Mouse (Mus musculus) leukemia stem cell, adult 10-12 weeks (primary cell): ENCODE results near the gene Pak4. TPM values are rescaled to one million over a fixed set of nuclear protein-coding genes. Genes with fewer than 3 reads are reported as not detected.

ENCODE experiments used
- polyA plus RNA-seq: library from polyadenylated mRNA; stranded (reverse); fragments of >175 nt; gene quantifications from 2 replicates; pipeline ENCODE4 v1.2.3, GENCODE M21; 2012; ENCODE audit warnings: low replicate concordance

Gene Pak4
- polyA plus RNA-seq, result 59.1 and 63.0 TPM in 2 replicates

DNA sequence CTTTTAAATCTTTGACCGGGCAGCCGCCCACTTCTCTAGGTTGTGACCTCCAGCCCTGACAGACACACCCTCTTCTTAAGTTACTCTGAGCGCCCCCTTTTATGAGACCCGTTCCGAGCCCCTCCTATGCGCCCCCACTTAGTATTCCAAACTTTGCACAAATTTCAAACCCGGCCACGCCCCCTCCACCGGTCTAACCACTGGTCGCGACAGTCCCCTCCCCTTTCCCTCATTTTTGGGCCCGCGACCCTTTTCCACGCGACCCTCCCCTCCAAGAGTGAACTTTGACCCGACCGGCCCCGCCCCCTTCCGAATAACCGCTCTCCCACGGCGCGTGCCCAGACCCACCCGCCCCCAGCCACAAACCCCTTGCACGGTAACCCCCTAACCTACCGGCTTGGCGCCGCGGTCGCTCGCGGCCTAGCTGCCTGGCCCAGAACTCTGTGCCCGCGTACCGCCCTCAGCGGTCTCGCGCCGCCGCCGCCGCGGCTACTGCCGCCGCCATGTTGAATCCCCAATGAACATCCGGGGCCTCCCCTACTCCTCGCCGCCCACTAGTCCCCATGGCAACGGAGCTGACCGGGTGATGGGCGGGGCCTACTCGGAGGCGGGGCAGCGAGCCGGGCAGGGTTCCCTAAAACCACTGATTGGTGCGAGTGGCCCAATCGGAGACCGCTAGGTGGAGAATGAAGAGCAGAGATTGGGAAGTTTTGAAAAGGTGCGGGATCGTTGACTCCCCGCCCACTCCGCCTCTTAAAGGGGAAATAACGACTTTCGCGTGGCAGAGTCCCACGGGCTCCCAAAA lies at the start of gene Pak4, which contains the start of gene Samd4b:
Pak4 (minus strand) TSS at position 544 of the 805 bp plus-strand sequence.
Samd4b (minus strand) TSS at position 503 of the 805 bp plus-strand sequence.

GRCm38 (mm10) chr7:28631073-28631472 lies 33.1 kb upstream of the Pak4 start, which contains the start of gene Acp7:
Gene Acp7 (minus strand): TSS chr7:28631332.

GRCm38 (mm10) chr7:28547154-28547553 lies 50.8 kb downstream of the Pak4 start, which contains the start of gene Nccrp1:
Gene Nccrp1 (minus strand): TSS chr7:28547254.

DNA sequence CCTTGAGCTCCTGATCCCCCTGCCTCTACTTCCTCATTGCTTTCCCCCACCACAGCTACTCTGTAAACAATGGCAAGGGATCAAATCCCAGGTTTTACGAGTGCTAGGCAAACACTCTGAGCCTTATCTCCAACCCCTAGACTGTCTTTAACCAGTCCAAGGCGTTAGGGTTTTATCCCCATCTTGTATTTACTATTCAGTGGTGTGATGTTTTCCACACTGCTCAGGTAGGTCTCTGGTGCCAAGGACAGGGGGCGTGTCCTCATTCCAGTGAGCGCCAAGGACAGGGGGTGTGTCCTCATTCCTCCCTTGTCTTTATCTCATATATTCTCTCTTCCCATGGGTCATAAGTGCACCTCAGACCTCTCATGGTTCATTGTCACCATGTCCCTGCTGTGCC lies 57.5 kb downstream of the Pak4 start, which contains the start of gene Sycn:
Sycn (plus strand) TSS at position 360 of the 400 bp plus-strand sequence.

DNA sequence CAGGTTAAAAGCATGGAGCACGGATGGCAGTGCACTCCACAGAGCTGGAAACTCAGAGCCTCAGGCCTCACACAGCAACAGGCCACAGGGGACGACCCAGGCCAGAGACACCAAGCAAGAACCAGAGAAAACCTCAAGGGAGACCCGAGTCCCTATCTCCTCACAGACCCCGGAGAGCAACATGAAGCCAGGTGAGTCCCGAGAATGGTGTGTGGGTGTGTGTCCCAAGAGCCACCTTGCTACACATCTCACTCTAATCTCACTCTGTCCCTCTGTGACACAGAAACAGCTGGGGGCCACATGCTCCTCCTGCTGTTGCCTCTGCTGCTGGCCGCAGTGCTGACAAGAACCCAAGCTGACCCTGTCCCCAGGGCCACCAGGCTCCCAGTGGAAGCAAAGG lies 75.4 kb downstream of the Pak4 start, which contains the start of gene Ifnl3:
Ifnl3 (plus strand) TSS at position 301 of the 400 bp plus-strand sequence.

DNA sequence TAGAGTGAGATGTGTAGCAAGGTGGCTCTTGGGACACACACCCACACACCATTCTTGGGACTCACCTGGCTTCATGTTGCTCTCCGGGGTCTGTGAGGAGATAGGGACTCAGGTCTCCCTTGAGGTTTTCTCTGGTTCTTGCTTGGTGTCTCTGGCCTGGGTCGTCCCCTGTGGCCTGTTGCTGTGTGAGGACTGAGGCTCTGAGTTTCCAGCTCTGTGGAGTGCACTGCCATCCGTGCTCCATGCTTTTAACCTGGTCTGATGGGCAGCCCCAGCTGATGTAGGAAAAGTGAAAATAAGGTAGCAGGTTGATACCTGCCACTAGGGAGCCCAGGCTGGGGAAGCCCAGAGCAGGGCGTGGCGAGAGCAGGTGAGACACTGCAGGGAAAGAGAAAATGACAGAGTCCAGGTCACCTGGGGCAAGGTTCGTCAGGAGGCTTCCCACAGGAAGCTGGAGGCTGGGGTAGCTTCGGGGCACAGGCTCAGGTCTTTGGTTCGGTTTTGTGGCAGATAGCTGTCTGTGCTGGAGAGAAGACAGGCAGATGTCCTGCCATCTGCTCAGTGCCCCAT lies 87.5 kb downstream of the Pak4 start, which contains the start of gene Ifnl2:
Ifnl2 (minus strand) TSS at position 51 of the 570 bp plus-strand sequence.

Other genes with a start within 250 kb of the Pak4 start
- gene Rps16, start 247.5 kb downstream of the Pak4 start, polyA plus RNA-seq, result 186 and 1,166 TPM in 2 replicates
- gene Plekhg2, start 225.6 kb downstream of the Pak4 start, polyA plus RNA-seq, result 33.7 and 46.3 TPM in 2 replicates
- 121 and 173 TPM in 2 replicates for gene Zfp36, start 217.9 kb downstream of the Pak4 start, polyA plus RNA-seq
- gene Med29, start 205.5 kb downstream of the Pak4 start, polyA plus RNA-seq, result 11.5 and 21.2 TPM in 2 replicates
- gene Paf1, start 205.2 kb downstream of the Pak4 start, polyA plus RNA-seq, result 69.3 and 112 TPM in 2 replicates
- gene Gmfg, start 160.7 kb downstream of the Pak4 start, polyA plus RNA-seq, result 0.46 and 2.5 TPM in 2 replicates
- 0.54 and 0.84 TPM in 2 replicates for gene Lrfn1, start 146.2 kb downstream of the Pak4 start, polyA plus RNA-seq
- gene Ifnl2, start 87.7 kb downstream of the Pak4 start, polyA plus RNA-seq, result not detected in 2 replicates
- gene Ifnl3, start 75.3 kb downstream of the Pak4 start, polyA plus RNA-seq, result not detected in 2 replicates
- gene Sycn, start 57.3 kb downstream of the Pak4 start, polyA plus RNA-seq, result not detected in 2 replicates
- gene Nccrp1, start 50.9 kb downstream of the Pak4 start, polyA plus RNA-seq, result 0.15 and 0.30 TPM in 2 replicates
- 121 and 137 TPM in 2 replicates for gene Samd4b, start within 50 bp of the Pak4 start, polyA plus RNA-seq
- not detected in 2 replicates for gene Acp7, start 33.1 kb upstream of the Pak4 start, polyA plus RNA-seq
- 0.26 TPM in 2 replicates for gene Fbxo27, start 94.7 kb upstream of the Pak4 start, polyA plus RNA-seq
- 0.34 and 0.60 TPM in 2 replicates for gene Fbxo17, start 118.6 kb upstream of the Pak4 start, polyA plus RNA-seq
- gene Mrps12, start 143.6 kb upstream of the Pak4 start, polyA plus RNA-seq, result 270 and 504 TPM in 2 replicates
- gene Sars2, start 143.8 kb upstream of the Pak4 start, polyA plus RNA-seq, result 52.8 and 59.0 TPM in 2 replicates
- 0.23 TPM in 1 of 2 replicates, not detected in the other for gene Ccer2, start 158.0 kb upstream of the Pak4 start, polyA plus RNA-seq
- 114 and 160 TPM in 2 replicates for gene Sirt2, start 168.6 kb upstream of the Pak4 start, polyA plus RNA-seq
- gene Nfkbib, start 169.3 kb upstream of the Pak4 start, polyA plus RNA-seq, result 136 and 205 TPM in 2 replicates
- 96.6 and 114 TPM in 2 replicates for gene Rinl, start 190.8 kb upstream of the Pak4 start, polyA plus RNA-seq
- gene Hnrnpl, start 210.4 kb upstream of the Pak4 start, polyA plus RNA-seq, result 590 and 675 TPM in 2 replicates
- gene Ech1, start 227.0 kb upstream of the Pak4 start, polyA plus RNA-seq, result 3.3 and 24.2 TPM in 2 replicates
- gene Lgals4, start 235.7 kb upstream of the Pak4 start, polyA plus RNA-seq, result 2.6 TPM in 1 of 2 replicates, not detected in the other